Mouse (Mus musculus) layer of hippocampus, adult 9-10 months (tissue): ENCODE measurements around the gene Slc41a1.

Experiments
- DNase-seq: peaks from one replicate; pipeline ENCODE4 v3.0.0; 2022; ENCODE audit warnings: low spot score

Slc41a1 gene

GRCm38 (mm10) chr1:131886641-131887040, 59.3 kb downstream of the Slc41a1 start:
- no peak for DNase-seq

DNA sequence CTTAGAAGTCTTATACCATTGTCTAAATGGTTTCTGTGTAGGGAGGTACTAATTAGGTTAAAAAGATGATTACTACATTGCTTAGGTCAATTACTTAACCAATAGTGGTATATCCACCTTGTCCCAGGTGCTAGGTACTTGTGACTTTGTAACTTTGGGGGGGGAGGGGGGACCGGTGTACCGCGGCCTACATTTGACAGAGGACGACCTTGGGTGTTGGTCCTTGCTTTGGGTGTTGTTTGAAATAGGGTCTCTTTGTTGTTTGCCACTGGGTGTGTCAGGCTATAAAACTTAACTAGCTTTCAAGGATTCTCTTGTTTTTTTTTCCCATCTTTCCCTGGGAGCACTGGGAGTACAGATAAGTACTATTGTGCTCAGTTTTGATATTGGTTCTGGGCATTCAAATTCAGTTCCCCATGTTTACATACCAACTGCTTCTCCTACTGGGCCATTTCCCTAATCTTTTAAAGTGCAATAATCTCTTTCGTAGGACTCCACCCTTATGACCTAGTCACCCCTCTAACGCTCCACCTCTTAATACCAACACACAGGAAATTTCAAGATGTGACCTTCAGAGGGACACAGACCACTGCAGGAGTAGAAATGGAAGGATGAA, 62.9 kb downstream of the Slc41a1 start:
- no peak for DNase-seq

GRCm38 (mm10) chr1:131891436-131891835, 64.1 kb downstream of the Slc41a1 start:
- no peak for DNase-seq
